Mouse (Mus musculus) heart, embryonic 12.5 days (tissue): ENCODE measurements at regions not wholly inside any gene's neighbourhood (a gene's known extent, or its start where the extent isn't known, plus 50 kb on each side); places are given as distances from the start of the nearest gene placed in this dataset.
A peak's percentile ranks its signal among the peaks of the same experiment; 100 is the strongest.

Experiments
- ATAC-seq: fragments of 200-750 bp; cut with Nextera tagmentation; 2 replicates; pipeline ENCODE4 v1.8.0; 2017; ENCODE audit warnings: moderate TSS enrichment, moderate library complexity; ENCODE audit not compliant: insufficient number of reproducible peaks, low FRiP score
- H3K27ac ChIP-seq: fragments of 300-500 bp; sonication (generic); 2 replicates; pipeline ENCODE4 v1.5.1; 2016; ENCODE audit warnings: mild to moderate bottlenecking, moderate library complexity; ENCODE audit not compliant: poor library complexity, severe bottlenecking
- H3K27me3 ChIP-seq: fragments of 300-500 bp; sonication (generic); replicated peaks from 2 replicates; pipeline ENCODE4 v1.6.1; 2016; ENCODE audit warnings: mild to moderate bottlenecking, moderate library complexity
- H3K36me3 ChIP-seq: fragments of 300-500 bp; sonication (generic); 2 replicates; pipeline ENCODE4 v1.6.1; 2016; ENCODE audit warnings: mild to moderate bottlenecking, moderate library complexity
- H3K4me1 ChIP-seq: fragments of 300-500 bp; sonication (generic); replicated peaks from 2 replicates; pipeline ENCODE4 v1.6.1; 2016; ENCODE audit warnings: mild to moderate bottlenecking
- H3K4me2 ChIP-seq: fragments of 300-500 bp; sonication (generic); 2 replicates; pipeline ENCODE4 v1.6.1; 2016; ENCODE audit warnings: mild to moderate bottlenecking, moderate library complexity
- H3K4me3 ChIP-seq: fragments of 300-500 bp; sonication (generic); 2 replicates; pipeline ENCODE4 v1.5.1; 2016; ENCODE audit warnings: mild to moderate bottlenecking
- H3K9ac ChIP-seq: fragments of 300-500 bp; sonication (generic); 2 replicates; pipeline ENCODE4 v1.6.1; 2016; ENCODE audit warnings: mild to moderate bottlenecking, moderate library complexity
- H3K9me3 ChIP-seq: fragments of 300-500 bp; sonication (generic); replicated peaks from 2 replicates; pipeline ENCODE4 v1.6.1; 2016; ENCODE audit warnings: mild to moderate bottlenecking, moderate library complexity
- WGBS: fragments of 180-500 bp; shearing (Covaris S2); methylation state at CpG from one replicate; pipeline ENCODE4 v1.1.7; 2016; 5-methylcytosine and 5-hydroxymethylcytosine counted together

- H3K27me3 ChIP-seq: no peaks in the 10 kb centered on the region
- no peak overlapping the region for H3K9ac ChIP-seq
- H3K4me3 ChIP-seq: no peak overlapping the region
- no peaks in the 10 kb centered on the region for H3K36me3 ChIP-seq
- no peak for ATAC-seq
- H3K9me3 ChIP-seq: no peaks in the 10 kb centered on the region
- H3K4me1 ChIP-seq: peaks cover 20% of the 10 kb centered on the region
- no peak overlapping the region for H3K27ac ChIP-seq
- 71% methylated on average over 4 of the region's 4 CpGs for WGBS
- no peak overlapping the region for H3K4me2 ChIP-seq
Observed at GRCm38 (mm10) chr6:31123342-31123990, 164.6 kb upstream of the Klf14 start.

- H3K27ac ChIP-seq: no peak overlapping the region
- no peak for ATAC-seq
Observed at GRCm38 (mm10) chr6:31124076-31124475, 165.2 kb upstream of the Klf14 start.

GRCm38 (mm10) chr6:31124872-31125271, 166.0 kb upstream of the Klf14 start:
- Histone ChIP-seq H3K36me3 (no peaks in the 10 kb centered on the region), H3K9me3 (no peaks in the 10 kb centered on the region), H3K9ac (no peak overlapping the region), H3K27ac (no peak overlapping the region), H3K4me3 (no peak overlapping the region), H3K4me1 (peaks cover 20% of the 10 kb centered on the region), H3K4me2 (no peak overlapping the region), H3K27me3 (no peaks in the 10 kb centered on the region)
- no peak for ATAC-seq
- 89% methylated on average over 4 of the region's 4 CpGs for WGBS

More at GRCm38 (mm10) chr6:31124076-31124475, 165.2 kb upstream of the Klf14 start:
- Histone ChIP-seq H3K9me3 (no peaks in the 10 kb centered on the region), H3K4me1 (peaks cover 20% of the 10 kb centered on the region), H3K9ac (no peak overlapping the region; the same call in 1 of the 2 replicates), H3K4me3 (no peak overlapping the region), H3K27me3 (no peaks in the 10 kb centered on the region), H3K36me3 (no peaks in the 10 kb centered on the region), H3K4me2 (no peak overlapping the region)
- WGBS: 58% methylated on average over 6 of the region's 6 CpGs

- no peaks in the 10 kb centered on the region for H3K36me3 ChIP-seq
- no peak overlapping the region for H3K4me3 ChIP-seq
- no peak overlapping the region for H3K27ac ChIP-seq
- H3K27me3 ChIP-seq: no peaks in the 10 kb centered on the region
- no peak for ATAC-seq
- peak overlapping the region; percentile 33; the same call in 1 of the 2 replicates for H3K4me2 ChIP-seq
- H3K4me1 ChIP-seq: peaks cover 20% of the 10 kb centered on the region
- 61% methylated on average over 19 of the region's 19 CpGs for WGBS
- H3K9me3 ChIP-seq: no peaks in the 10 kb centered on the region
- no peak overlapping the region for H3K9ac ChIP-seq
Observed at GRCm38 (mm10) chr6:31125328-31126118, 166.6 kb upstream of the Klf14 start.

- Histone ChIP-seq H3K27ac (no peak overlapping the region), H3K27me3 (no peaks in the 10 kb centered on the region), H3K36me3 (no peaks in the 10 kb centered on the region), H3K4me1 (peaks cover 14% of the 10 kb centered on the region), H3K4me3 (no peak overlapping the region), H3K9ac (no peak overlapping the region), H3K4me2 (no peak overlapping the region), H3K9me3 (no peaks in the 10 kb centered on the region)
- no peak for ATAC-seq
- WGBS: 75% methylated on average over 15 of the region's 15 CpGs
Observed at GRCm38 (mm10) chr6:31126131-31126871, 167.4 kb upstream of the Klf14 start.

GRCm38 (mm10) chr6:31129170-31129569, 170.3 kb upstream of the Klf14 start:
- no peak overlapping the region for H3K27ac ChIP-seq
- H3K27me3 ChIP-seq: no peaks in the 10 kb centered on the region
- no peak overlapping the region for H3K4me3 ChIP-seq
- no peak overlapping the region for H3K9ac ChIP-seq
- H3K9me3 ChIP-seq: no peaks in the 10 kb centered on the region
- H3K4me1 ChIP-seq: peaks cover 11% of the 10 kb centered on the region
- H3K36me3 ChIP-seq: no peaks in the 10 kb centered on the region
- WGBS: 78% methylated on average over 7 of the region's 7 CpGs
- no peak for ATAC-seq
- no peak overlapping the region for H3K4me2 ChIP-seq

- Histone ChIP-seq H3K9me3 (no peaks in the 10 kb centered on the region), H3K4me3 (no peak overlapping the region), H3K4me2 (no peak overlapping the region), H3K36me3 (no peaks in the 10 kb centered on the region), H3K9ac (no peak overlapping the region), H3K27me3 (no peaks in the 10 kb centered on the region), H3K27ac (no peak overlapping the region), H3K4me1 (peaks cover 16% of the 10 kb centered on the region)
- 79% methylated on average over 7 of the region's 7 CpGs for WGBS
- ATAC-seq: no peak
Observed at GRCm38 (mm10) chr6:31129987-31130386, 171.1 kb upstream of the Klf14 start.

- WGBS: 72% methylated on average over 1 of the region's 1 CpGs
- Histone ChIP-seq H3K36me3 (no peaks in the 10 kb centered on the region), H3K4me2 (no peak overlapping the region), H3K9me3 (no peaks in the 10 kb centered on the region), H3K9ac (no peak overlapping the region), H3K4me1 (peaks cover 19% of the 10 kb centered on the region), H3K4me3 (no peak overlapping the region), H3K27ac (no peak overlapping the region), H3K27me3 (no peaks in the 10 kb centered on the region)
- no peak for ATAC-seq
Observed at GRCm38 (mm10) chr6:31130522-31130921, 171.6 kb upstream of the Klf14 start.

- no peak for ATAC-seq
- Histone ChIP-seq H3K4me3 (no peak overlapping the region), H3K9me3 (no peaks in the 10 kb centered on the region), H3K4me2 (no peak overlapping the region), H3K36me3 (no peaks in the 10 kb centered on the region), H3K27ac (no peak overlapping the region), H3K9ac (no peak overlapping the region), H3K27me3 (no peaks in the 10 kb centered on the region), H3K4me1 (peaks cover 15% of the 10 kb centered on the region)
- WGBS: 82% methylated on average over 9 of the region's 9 CpGs
Observed at GRCm38 (mm10) chr6:31131716-31132115, 172.8 kb upstream of the Klf14 start.

GRCm38 (mm10) chr6:31132396-31133190, 173.7 kb upstream of the Klf14 start:
- Histone ChIP-seq H3K27ac (no peak overlapping the region), H3K4me2 (no peak overlapping the region), H3K9me3 (no peaks in the 10 kb centered on the region), H3K4me3 (no peak overlapping the region), H3K9ac (no peak overlapping the region), H3K4me1 (peaks cover 15% of the 10 kb centered on the region), H3K36me3 (no peaks in the 10 kb centered on the region), H3K27me3 (no peaks in the 10 kb centered on the region)
- 69% methylated on average over 8 of the region's 8 CpGs for WGBS
- ATAC-seq: no peak
